Mouse (Mus musculus) cortical plate, adult 2 months (tissue): ENCODE measurements at regions not wholly inside any gene's neighbourhood (a gene's known extent, or its start where the extent isn't known, plus 50 kb on each side); places are given as distances from the start of the nearest gene placed in this dataset.

Source experiments
- CTCF ChIP-seq: fragments of 200-500 bp; IDR thresholded peaks from 2 replicates; pipeline ENCODE4 v1.5.1; 2011; ENCODE audit warnings: mild to moderate bottlenecking, control low read depth, low read length; ENCODE audit not compliant: insufficient read depth; ENCODE audit errors: extremely low read depth
- POLR2A ChIP-seq: fragments of 200-500 bp; IDR thresholded peaks from 2 replicates; pipeline ENCODE4 v1.6.1; 2011; ENCODE audit warnings: mild to moderate bottlenecking, low read length, control low read depth; ENCODE audit not compliant: insufficient read depth; ENCODE audit errors: extremely low read depth

GRCm38 (mm10) chr8:87037620-87038380, 152.7 kb upstream of the N4bp1 start:
- no peak for TF ChIP-seq CTCF
- no peak for TF ChIP-seq POLR2A
